Mouse (Mus musculus) ES-E14 (cell line): ENCODE results near the gene Cd151.

Experiments used
- CHD2 ChIP-seq: IDR thresholded peaks from 2 replicates; pipeline ENCODE4 v1.6.1; 2014; ENCODE audit warnings: mild to moderate bottlenecking, low read depth, low read length, inconsistent platforms
- HCFC1 ChIP-seq: IDR thresholded peaks from 2 replicates; pipeline ENCODE4 v1.6.1; 2012; ENCODE audit warnings: low read length, inconsistent platforms, borderline replicate concordance; ENCODE audit not compliant: insufficient read depth
- MAFK ChIP-seq: IDR thresholded peaks from 2 replicates; pipeline ENCODE4 v1.6.1; 2014; ENCODE audit warnings: mild to moderate bottlenecking, low read depth, low read length, inconsistent platforms; ENCODE audit not compliant: insufficient read depth
- ZC3H11A ChIP-seq: IDR thresholded peaks from 2 replicates; pipeline ENCODE4 v1.6.1; 2012; ENCODE audit warnings: low read depth, mild to moderate bottlenecking, inconsistent platforms, low read length, borderline replicate concordance
- ZNF384 ChIP-seq: IDR thresholded peaks from 2 replicates; pipeline ENCODE4 v1.6.1; 2012; ENCODE audit warnings: low read depth, low read length, inconsistent platforms

DNA sequence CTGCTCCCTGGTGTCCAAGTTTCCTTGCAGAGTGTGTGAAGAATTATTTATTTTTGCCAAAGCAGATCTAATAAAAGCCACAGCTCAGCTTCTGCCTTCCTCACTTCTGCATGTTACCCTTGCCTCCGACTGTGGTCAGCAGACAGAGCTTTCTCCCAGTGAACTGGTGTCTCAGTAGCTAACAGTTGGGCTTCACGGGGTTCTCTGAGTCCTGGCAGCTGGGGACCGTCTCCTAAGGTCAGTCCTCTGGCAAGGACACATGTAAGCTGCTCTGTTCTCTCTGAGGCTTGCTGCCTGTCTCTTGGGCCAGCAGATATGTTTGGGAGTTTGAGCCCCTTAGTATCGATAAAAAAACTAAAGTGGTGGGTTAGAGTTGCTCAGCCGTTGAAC is 7.2 kb upstream of the Cd151 start:
- TF ChIP-seq CHD2 (no peak), ZNF384 (no peak), ZC3H11A (no peak), MAFK (no peak), HCFC1 (no peak)
